Mouse (Mus musculus): ENCODE results near the gene Cfap77. TPM values are rescaled to one million over a fixed set of nuclear protein-coding genes. Genes with fewer than 3 reads are reported as not detected.

The Cfap77 gene
- polyA plus RNA-seq, 1 experiment from 2014 or later = 0.55 TPM

- Histone ChIP-seq H3K27ac (ENCODE audit: low read depth, low read length) (no peak overlapping the region), H3K4me2 (ENCODE audit: low read depth, low read length, severe bottlenecking) (no peak overlapping the region), H3K27me3 (ENCODE audit: control insufficient read depth, insufficient read depth, low read length) (peaks cover 44% of the 10 kb centered on the region), H3K36me3 (ENCODE audit: control insufficient read depth, insufficient read depth, low read length) (no peaks in the 10 kb centered on the region), H3K4me1 (replicated peaks; ENCODE audit: control insufficient read depth, insufficient read depth, low read length) (peaks cover 15% of the 10 kb centered on the region; the same call in 1 of the 2 replicates), H3K9ac (ENCODE audit: low read length) (peak overlapping the region; percentile 20; the same call in 1 of the 2 replicates), H3K4me3 (ENCODE audit: low read depth, low read length) (no peak overlapping the region), H3K9me3 (ENCODE audit: control insufficient read depth, low read length) (no peaks in the 10 kb centered on the region)
- DNase-seq (ENCODE audit: low spot score) = no peak
- 42% methylated on average over 6 of the region's 6 CpGs for WGBS
- no peak for ATAC-seq (replicated peaks; ENCODE audit: low FRiP score)
Observed at GRCm38 (mm10) chr2:28974520-28974919, 80.3 kb downstream of the Cfap77 start.

GRCm38 (mm10) chr2:28973832-28974450, 80.9 kb downstream of the Cfap77 start:
- Histone ChIP-seq H3K4me1 (replicated peaks; ENCODE audit: control insufficient read depth, insufficient read depth, low read length) (peaks cover 15% of the 10 kb centered on the region; the same call in 1 of the 2 replicates), H3K4me2 (ENCODE audit: low read depth, low read length, severe bottlenecking) (no peak overlapping the region), H3K27ac (ENCODE audit: low read depth, low read length) (no peak overlapping the region), H3K27me3 (ENCODE audit: control insufficient read depth, insufficient read depth, low read length) (peaks cover 48% of the 10 kb centered on the region), H3K4me3 (ENCODE audit: low read depth, low read length) (no peak overlapping the region), H3K9ac (ENCODE audit: low read length) (no peak overlapping the region), H3K36me3 (ENCODE audit: control insufficient read depth, insufficient read depth, low read length) (no peaks in the 10 kb centered on the region), H3K9me3 (ENCODE audit: control insufficient read depth, low read length) (no peaks in the 10 kb centered on the region)
- ATAC-seq (replicated peaks; ENCODE audit: low FRiP score) = 0 out of 2 replicates have a peak, but pooled peaks have one; percentile 44
- no peak for DNase-seq (ENCODE audit: low spot score)
- 30% methylated on average over 15 of the region's 15 CpGs for WGBS

- Histone ChIP-seq H3K4me1 (replicated peaks; ENCODE audit: control insufficient read depth, insufficient read depth, low read length) (peaks cover 28% of the 10 kb centered on the region), H3K27me3 (ENCODE audit: control insufficient read depth, insufficient read depth, low read length) (peaks cover 31% of the 10 kb centered on the region), H3K4me2 (ENCODE audit: low read depth, low read length, severe bottlenecking) (no peak overlapping the region), H3K36me3 (ENCODE audit: control insufficient read depth, insufficient read depth, low read length) (no peaks in the 10 kb centered on the region), H3K4me3 (ENCODE audit: low read depth, low read length) (no peak overlapping the region), H3K9me3 (ENCODE audit: control insufficient read depth, low read length) (no peaks in the 10 kb centered on the region), H3K27ac (ENCODE audit: low read depth, low read length) (no peak overlapping the region), H3K9ac (ENCODE audit: low read length) (no peak overlapping the region)
- DNase-seq (ENCODE audit: low spot score) = no peak
- no peak for ATAC-seq (replicated peaks; ENCODE audit: low FRiP score)
- WGBS = 64% methylated on average over 14 of the region's 14 CpGs
Observed at GRCm38 (mm10) chr2:28970424-28970823, 84.4 kb downstream of the Cfap77 start.

- H3K27me3 ChIP-seq (ENCODE audit: control insufficient read depth, insufficient read depth, low read length) = peaks cover 18% of the 10 kb centered on the region
- no peak overlapping the region for H3K9ac ChIP-seq (ENCODE audit: low read length)
- no peak for ATAC-seq (replicated peaks; ENCODE audit: low FRiP score)
Observed at GRCm38 (mm10) chr2:28968278-28968677, 86.6 kb downstream of the Cfap77 start.

GRCm38 (mm10) chr2:28966151-28966795, 88.6 kb downstream of the Cfap77 start:
- no peak overlapping the region for H3K4me3 ChIP-seq (ENCODE audit: low read depth, low read length)
- no peak for DNase-seq (ENCODE audit: low spot score)
- H3K9ac ChIP-seq (ENCODE audit: low read length) = no peak overlapping the region
- no peak overlapping the region for H3K4me2 ChIP-seq (ENCODE audit: low read depth, low read length, severe bottlenecking)
- no peak for ATAC-seq (replicated peaks; ENCODE audit: low FRiP score)
- peaks cover 13% of the 10 kb centered on the region for H3K4me1 ChIP-seq (replicated peaks; ENCODE audit: control insufficient read depth, insufficient read depth, low read length)
- 42% methylated on average over 14 of the region's 14 CpGs for WGBS
- H3K27me3 ChIP-seq (ENCODE audit: control insufficient read depth, insufficient read depth, low read length) = peaks cover 10% of the 10 kb centered on the region
- H3K27ac ChIP-seq (ENCODE audit: low read depth, low read length) = no peak overlapping the region
- H3K36me3 ChIP-seq (ENCODE audit: control insufficient read depth, insufficient read depth, low read length) = no peaks in the 10 kb centered on the region
- no peaks in the 10 kb centered on the region for H3K9me3 ChIP-seq (ENCODE audit: control insufficient read depth, low read length)

More at GRCm38 (mm10) chr2:28968278-28968677, 86.6 kb downstream of the Cfap77 start:
- no peak for DNase-seq (ENCODE audit: low spot score)
- Histone ChIP-seq H3K9me3 (ENCODE audit: control insufficient read depth, low read length) (no peaks in the 10 kb centered on the region), H3K4me1 (replicated peaks; ENCODE audit: control insufficient read depth, insufficient read depth, low read length) (peaks cover 13% of the 10 kb centered on the region), H3K4me2 (ENCODE audit: low read depth, low read length, severe bottlenecking) (no peak overlapping the region), H3K4me3 (ENCODE audit: low read depth, low read length) (no peak overlapping the region), H3K36me3 (ENCODE audit: control insufficient read depth, insufficient read depth, low read length) (no peaks in the 10 kb centered on the region), H3K27ac (ENCODE audit: low read depth, low read length) (no peak overlapping the region)
- WGBS = 61% methylated on average over 1 of the region's 1 CpGs

- no peaks in the 10 kb centered on the region for H3K36me3 ChIP-seq (ENCODE audit: control insufficient read depth, insufficient read depth, low read length)
- H3K27me3 ChIP-seq (ENCODE audit: control insufficient read depth, insufficient read depth, low read length) = peaks cover 4% of the 10 kb centered on the region
- 87% methylated on average over 6 of the region's 6 CpGs for WGBS
Observed at GRCm38 (mm10) chr2:28963565-28963964, 91.3 kb downstream of the Cfap77 start.

GRCm38 (mm10) chr2:28961636-28962035, 93.2 kb downstream of the Cfap77 start:
- DNase-seq (ENCODE audit: low spot score) = no peak
- H3K27me3 ChIP-seq (ENCODE audit: control insufficient read depth, insufficient read depth, low read length) = no peaks in the 10 kb centered on the region
- H3K9me3 ChIP-seq (ENCODE audit: control insufficient read depth, low read length) = no peaks in the 10 kb centered on the region
- no peak overlapping the region for H3K4me2 ChIP-seq (ENCODE audit: low read depth, low read length, severe bottlenecking)
- peaks cover 8% of the 10 kb centered on the region; the same call in 1 of the 2 replicates for H3K4me1 ChIP-seq (replicated peaks; ENCODE audit: control insufficient read depth, insufficient read depth, low read length)
- 75% methylated on average over 5 of the region's 5 CpGs for WGBS
- no peak overlapping the region for H3K27ac ChIP-seq (ENCODE audit: low read depth, low read length)
- no peak overlapping the region for H3K4me3 ChIP-seq (ENCODE audit: low read depth, low read length)
- H3K9ac ChIP-seq (ENCODE audit: low read length) = no peak overlapping the region
- ATAC-seq (replicated peaks; ENCODE audit: low FRiP score) = no peak
- no peaks in the 10 kb centered on the region for H3K36me3 ChIP-seq (ENCODE audit: control insufficient read depth, insufficient read depth, low read length)

More at GRCm38 (mm10) chr2:28963565-28963964, 91.3 kb downstream of the Cfap77 start:
- H3K4me1 ChIP-seq (replicated peaks; ENCODE audit: control insufficient read depth, insufficient read depth, low read length) = peaks cover 13% of the 10 kb centered on the region
- no peaks in the 10 kb centered on the region for H3K9me3 ChIP-seq (ENCODE audit: control insufficient read depth, low read length)
- H3K4me3 ChIP-seq (ENCODE audit: low read depth, low read length) = no peak overlapping the region
- DNase-seq (ENCODE audit: low spot score) = no peak
- H3K27ac ChIP-seq (ENCODE audit: low read depth, low read length) = no peak overlapping the region
- H3K4me2 ChIP-seq (ENCODE audit: low read depth, low read length, severe bottlenecking) = no peak overlapping the region
- no peak for ATAC-seq (replicated peaks; ENCODE audit: low FRiP score)
- H3K9ac ChIP-seq (ENCODE audit: low read length) = no peak overlapping the region

GRCm38 (mm10) chr2:28961024-28961585, 93.8 kb downstream of the Cfap77 start:
- ATAC-seq (replicated peaks; ENCODE audit: low FRiP score) = no peak
- H3K4me1 ChIP-seq (replicated peaks; ENCODE audit: control insufficient read depth, insufficient read depth, low read length) = peaks cover 2% of the 10 kb centered on the region; the same call in 1 of the 2 replicates
- no peaks in the 10 kb centered on the region for H3K9me3 ChIP-seq (ENCODE audit: control insufficient read depth, low read length)
- WGBS = 89% methylated on average over 15 of the region's 15 CpGs
- no peaks in the 10 kb centered on the region for H3K36me3 ChIP-seq (ENCODE audit: control insufficient read depth, insufficient read depth, low read length)
- H3K27ac ChIP-seq (ENCODE audit: low read depth, low read length) = no peak overlapping the region
- H3K4me3 ChIP-seq (ENCODE audit: low read depth, low read length) = no peak overlapping the region
- no peak for DNase-seq (ENCODE audit: low spot score)
- no peaks in the 10 kb centered on the region for H3K27me3 ChIP-seq (ENCODE audit: control insufficient read depth, insufficient read depth, low read length)
- H3K4me2 ChIP-seq (ENCODE audit: low read depth, low read length, severe bottlenecking) = no peak overlapping the region
- H3K9ac ChIP-seq (ENCODE audit: low read length) = no peak overlapping the region

Data from forebrain, embryonic 11.5 days (tissue).